14 mouse cellular contexts compared by ENCODE assay signal in the genomic region with DNA sequence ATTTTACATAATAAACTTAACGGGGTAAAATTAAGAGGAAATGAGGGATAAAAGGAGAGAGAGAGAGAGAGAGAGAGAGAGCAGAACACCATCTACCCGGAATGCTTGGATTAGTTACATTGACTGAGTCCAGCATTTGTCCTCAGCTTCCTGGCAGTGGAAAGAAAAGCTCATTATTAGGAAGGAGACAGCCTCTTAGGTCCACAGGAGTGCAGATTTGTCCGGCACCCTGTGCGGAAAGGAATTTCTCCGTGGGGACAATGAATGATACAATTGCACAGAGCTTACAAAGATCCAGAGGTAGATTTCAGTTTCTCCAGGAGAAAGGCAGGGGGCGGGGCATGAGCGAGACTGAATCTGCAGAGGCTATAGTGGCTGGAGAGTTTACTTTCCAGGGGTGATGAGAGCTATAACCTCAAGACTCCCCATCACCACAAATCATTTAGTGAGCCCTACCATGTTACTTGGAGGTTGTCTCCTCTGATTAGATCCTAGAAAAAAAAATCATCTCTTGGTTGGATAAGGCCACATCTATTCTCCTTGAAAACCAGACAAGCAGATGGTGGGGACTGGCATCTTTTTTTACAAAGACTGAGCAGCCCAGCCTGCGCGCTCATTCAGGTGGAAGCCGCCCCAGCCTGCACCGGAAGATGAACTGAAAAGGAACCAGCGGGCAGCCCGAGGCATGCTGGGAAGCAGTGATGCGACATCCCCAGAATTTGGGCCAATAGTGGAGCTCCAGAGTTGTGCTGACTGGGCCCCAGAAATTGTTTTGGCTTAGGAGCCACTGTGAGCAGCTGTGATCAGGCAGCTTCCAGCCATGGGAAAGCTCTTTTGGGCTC. TPM values are rescaled to one million over a fixed set of nuclear protein-coding genes. Genes with fewer than 3 reads are reported as not detected.
DNase-seq lines count a peak whose midpoint lies in the region; ATAC-seq lines count a peak whose summit lies in the region.
"Had no signal": no experiment of that assay in that cellular context is flagged by ENCODE, and none has a peak within 500 bp of the region (broad histone marks: within the 10 kb centered on the region; RNA-seq: fewer than 3 reads in every experiment).

No protein-coding gene starts in this region.

- peaks cover 7% of the 10 kb centered on the region for H3K4me1 ChIP-seq in forebrain, embryonic 16.5 days (replicated peaks; ENCODE audit: control insufficient read depth, insufficient read depth, low read length)
- H3K4me1 ChIP-seq: liver, embryonic 15.5 days had no signal

- H3K9ac ChIP-seq in forebrain, embryonic 16.5 days (replicated peaks; ENCODE audit: low read depth, low read length), result no peak overlapping the region
- H3K9ac ChIP-seq: liver, embryonic 15.5 days had no signal

- peak; percentile 36; the same call in 1 of the 2 replicates for ATAC-seq in forebrain, embryonic 16.5 days
- ATAC-seq: intestine, postnatal 0 days had no signal

- peak overlapping the region; percentile 25; the same call in 1 of the 2 replicates for H3K27ac ChIP-seq in forebrain, embryonic 16.5 days (ENCODE audit: low read length)
- H3K27ac ChIP-seq: limb, embryonic 10.5 days; liver, embryonic 15.5 days had no signal

- no peak overlapping the region for H3K4me3 ChIP-seq in forebrain, embryonic 16.5 days (replicated peaks; ENCODE audit: low read length)
- H3K4me3 ChIP-seq: erythroblast, embryonic 14.5 days; limb, embryonic 10.5 days; liver, embryonic 15.5 days had no signal

- 17% methylated on average over 14 of the region's 14 CpGs for WGBS in forebrain, embryonic 16.5 days

- peaks cover 3% of the 10 kb centered on the region; the same call in 1 of the 2 replicates for H3K9me3 ChIP-seq in forebrain, embryonic 16.5 days (ENCODE audit: control insufficient read depth, low read length)
- H3K9me3 ChIP-seq: limb, embryonic 10.5 days; liver, embryonic 15.5 days had no signal

- peak; percentile 24 for DNase-seq in right cerebral cortex, postnatal 14 days
- DNase-seq in right cerebral cortex, postnatal 10 days (ENCODE audit: low spot score in 2 of 2), result no peak
- peak; percentile 86 for DNase-seq in cerebellum, adult 9-10 months
- peak; percentile 58 for DNase-seq in retina, postnatal 1 day
- no peak for DNase-seq in kidney, postnatal 14 days
- no peak for DNase-seq in layer of hippocampus, postnatal 25 days (ENCODE audit: extremely low spot score in 1 of 2, low spot score in 1 of 2)
- DNase-seq: adrenal gland, postnatal 36 days; gastrocnemius, postnatal 36 days had no signal

- H3K36me3 ChIP-seq in forebrain, embryonic 16.5 days (ENCODE audit: control insufficient read depth, insufficient read depth), result no peaks in the 10 kb centered on the region
- H3K36me3 ChIP-seq: limb, embryonic 10.5 days; liver, embryonic 15.5 days had no signal

- no peaks in the 10 kb centered on the region for H3K27me3 ChIP-seq in forebrain, embryonic 16.5 days (replicated peaks; ENCODE audit: control insufficient read depth, insufficient read depth, low read length)
- H3K27me3 ChIP-seq: CH12.LX; liver, embryonic 15.5 days had no signal

- no peak overlapping the region for H3K4me2 ChIP-seq in forebrain, embryonic 16.5 days (ENCODE audit: low read length)
- H3K4me2 ChIP-seq: liver, embryonic 15.5 days had no signal

RNA-seq across cellular contexts. Expression of a gene that starts 20.2 kb away (rescaled TPM):
- 101 and 102 TPM in 2 replicates for polyA plus RNA-seq in forebrain, embryonic 16.5 days (2015; fragmentation: Nextera tagmentation; extraction: Ambion mirVana)
- total RNA-seq in layer of hippocampus, postnatal 25 days (2021), result 100 to 1,000 TPM; 319 to 331 TPM
- total RNA-seq: CH12.LX had no signal
- polyA plus RNA-seq: erythroblast, embryonic 14.5 days had no signal

Comparison
In these comparisons a context has a peak if more than half of its experiments do, and no peak if none do; other contexts are left out.
1. DNase-seq: peak in right cerebral cortex, postnatal 14 days (single experiment), cerebellum, adult 9-10 months (single experiment) and retina, postnatal 1 day (single experiment); none in right cerebral cortex, postnatal 10 days (0 of 2), kidney, postnatal 14 days (single experiment) and layer of hippocampus, postnatal 25 days (0 of 2).